Mouse (Mus musculus): ENCODE results near the gene Prrt2. TPM values are rescaled to one million over a fixed set of nuclear protein-coding genes. Genes with fewer than 3 reads are reported as not detected.
A peak's percentile ranks its signal among the peaks of the same experiment; 100 is the strongest.

Gene Prrt2
- total RNA-seq, 2 experiments from 2014 or later, result 1.9 to 2.9 TPM

DNA sequence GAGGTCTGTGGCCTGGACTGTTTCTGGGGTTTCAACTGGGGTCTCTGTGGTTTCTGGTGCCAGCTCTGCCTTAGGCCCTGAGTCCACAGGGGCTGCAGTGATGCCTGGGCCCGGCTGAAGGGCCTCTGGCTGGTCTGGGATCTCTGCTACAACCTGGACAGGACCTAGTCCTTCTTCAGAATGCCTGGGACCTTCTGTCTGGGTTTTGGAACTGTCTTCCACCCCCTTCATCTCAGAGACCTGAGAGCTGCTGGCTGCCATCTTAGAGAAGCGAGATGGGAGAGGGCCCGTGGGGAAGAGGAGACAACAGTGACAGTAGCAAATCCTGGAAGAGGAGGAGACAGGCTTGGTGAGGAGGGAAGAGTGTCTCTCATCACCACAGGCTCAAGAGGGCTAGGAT, 980 bp downstream of the Prrt2 start:
- no peak for DNase-seq

GRCm38 (mm10) chr7:127019306-127019960, 1.6 kb downstream of the Prrt2 start:
- DNase-seq, result no peak

- no peak for DNase-seq
Measured at GRCm38 (mm10) chr7:127018416-127019305, 2.4 kb downstream of the Prrt2 start.

GRCm38 (mm10) chr7:127017950-127018345, 3.1 kb downstream of the Prrt2 start:
- no peak for DNase-seq

DNA sequence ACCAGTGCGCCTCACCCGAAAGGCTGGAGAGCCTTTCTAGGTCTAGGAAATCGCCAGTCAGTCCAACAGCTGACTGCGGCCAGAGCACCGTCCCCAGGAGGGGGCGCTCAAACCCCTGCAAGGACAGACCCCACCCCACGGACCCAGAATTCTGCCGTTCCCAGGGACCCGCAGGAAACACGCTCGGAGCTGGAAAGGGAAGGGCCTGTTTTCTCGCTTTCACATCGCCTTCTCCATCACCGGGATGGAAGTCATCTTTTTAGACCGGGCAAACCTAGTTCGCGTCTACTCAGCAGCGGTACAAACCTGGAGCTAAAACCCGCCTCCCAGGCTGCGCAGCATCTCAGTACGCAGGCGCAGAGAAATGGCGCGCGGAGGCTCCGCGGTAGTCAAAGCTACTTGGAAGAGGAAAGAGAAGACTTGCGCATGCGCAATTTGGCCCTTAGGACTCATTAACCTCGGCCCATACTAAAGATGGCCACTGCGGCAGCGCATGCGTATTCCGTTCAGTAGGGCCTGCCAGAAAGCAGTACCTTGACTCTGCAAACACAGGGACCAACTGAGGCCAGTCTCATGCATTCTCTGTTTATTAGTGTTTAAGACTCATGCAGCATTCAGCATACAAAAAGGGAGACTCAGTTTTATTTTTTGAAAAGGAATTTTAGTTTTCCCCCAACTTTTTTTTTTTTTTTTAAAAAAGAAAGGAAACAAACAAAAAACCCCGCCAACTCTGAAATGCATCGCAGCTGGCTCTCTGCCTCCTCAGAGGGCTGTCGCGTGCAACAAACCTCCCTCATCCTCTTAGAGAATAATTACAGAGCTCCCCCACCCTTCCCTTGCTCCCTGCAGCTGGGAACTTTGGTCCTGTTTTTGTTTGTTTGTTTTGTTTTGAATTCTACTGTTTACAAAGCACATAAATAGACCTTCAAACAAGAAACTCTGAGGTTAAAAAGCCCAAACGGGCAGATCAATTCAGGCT, 3.8 kb downstream of the Prrt2 start, which contains the start of gene Pagr1a:
Gene Pagr1a, minus strand, starts transcription at position 382 of the 979 bp plus-strand sequence.
- DNase-seq, result peak; percentile 97

- peak; percentile 76 to 79 for DNase-seq
Measured at GRCm38 (mm10) chr7:127016486-127016938, 4.5 kb downstream of the Prrt2 start.

GRCm38 (mm10) chr7:127016481-127016485, 4.7 kb downstream of the Prrt2 start, which contains the start of gene Pagr1b:
TSS of gene Pagr1b (minus strand) at chr7:127016484.
- no peak for DNase-seq

- peak; percentile 69 to 79 for DNase-seq
Measured at GRCm38 (mm10) chr7:127016081-127016480, 4.9 kb downstream of the Prrt2 start.

DNA sequence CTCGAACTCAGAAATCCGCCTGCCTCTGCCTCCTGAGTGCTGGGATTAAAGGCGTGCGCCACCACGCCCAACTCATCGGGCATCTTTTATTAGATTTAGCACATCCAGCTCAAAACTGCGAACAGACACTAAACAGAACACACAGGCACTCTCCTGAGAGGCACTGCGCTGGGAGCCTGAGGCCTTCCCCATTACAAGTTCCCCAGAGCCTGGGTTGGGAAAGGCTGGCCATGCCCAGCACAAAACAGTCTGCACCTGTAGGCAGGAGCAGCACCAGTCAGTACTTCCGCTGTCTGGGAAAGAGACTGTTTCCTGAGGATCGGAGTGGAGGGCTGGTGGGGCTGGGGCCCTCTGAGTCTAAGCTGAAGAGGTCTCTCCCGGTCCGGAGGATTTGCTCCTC, 6.0 kb downstream of the Prrt2 start:
- DNase-seq, result no peak

DNA sequence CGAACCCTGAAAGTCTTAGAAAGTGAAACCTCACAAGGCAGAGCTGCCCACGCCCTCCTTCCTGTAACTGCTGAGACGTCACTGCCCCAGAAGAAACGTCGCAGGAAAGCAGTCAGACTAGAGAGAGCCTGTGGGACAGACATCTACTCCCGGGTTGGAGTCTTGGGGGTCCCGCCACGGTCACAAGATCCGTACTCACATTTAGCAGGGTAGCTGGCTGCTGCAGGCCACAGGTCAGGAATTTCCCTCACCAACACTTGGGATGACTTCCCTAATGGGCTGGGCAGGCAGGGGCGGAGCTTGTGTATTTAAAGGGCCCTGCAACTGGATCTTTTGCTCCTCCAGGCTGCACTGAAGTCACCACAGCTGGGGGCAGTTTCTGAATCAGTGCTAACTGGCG, 6.7 kb downstream of the Prrt2 start, which contains the start of gene Mvp:
Gene Mvp, minus strand, starts transcription at position 302 of the 400 bp plus-strand sequence.
- peak; percentile 82 to 87 for DNase-seq

GRCm38 (mm10) chr7:127013385-127013784, 7.6 kb downstream of the Prrt2 start:
- DNase-seq, result no peak

GRCm38 (mm10) chr7:127012845-127013244, 8.2 kb downstream of the Prrt2 start:
- DNase-seq, result no peak

DNA sequence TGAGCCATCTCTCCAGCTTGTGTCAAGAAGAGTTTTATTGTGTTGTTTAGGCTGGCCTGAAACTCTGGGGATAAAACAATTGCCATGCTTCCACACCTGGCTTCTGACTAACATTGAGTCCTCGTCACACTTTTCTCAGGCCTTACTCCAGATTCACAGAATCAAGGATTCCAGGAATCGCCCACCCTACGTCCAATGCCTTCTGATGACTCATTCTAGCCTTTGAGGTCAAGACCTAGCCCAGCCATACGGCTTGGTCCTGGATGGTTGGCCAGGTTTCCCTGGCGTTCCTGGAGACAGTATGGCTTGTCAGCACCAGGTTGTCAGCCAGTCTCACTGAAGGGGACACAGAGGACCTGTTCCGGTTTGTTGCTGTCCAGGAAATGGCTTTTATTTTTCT, 8.6 kb downstream of the Prrt2 start:
- peak in 1 of 2 experiments; percentile 50 for DNase-seq

DNA sequence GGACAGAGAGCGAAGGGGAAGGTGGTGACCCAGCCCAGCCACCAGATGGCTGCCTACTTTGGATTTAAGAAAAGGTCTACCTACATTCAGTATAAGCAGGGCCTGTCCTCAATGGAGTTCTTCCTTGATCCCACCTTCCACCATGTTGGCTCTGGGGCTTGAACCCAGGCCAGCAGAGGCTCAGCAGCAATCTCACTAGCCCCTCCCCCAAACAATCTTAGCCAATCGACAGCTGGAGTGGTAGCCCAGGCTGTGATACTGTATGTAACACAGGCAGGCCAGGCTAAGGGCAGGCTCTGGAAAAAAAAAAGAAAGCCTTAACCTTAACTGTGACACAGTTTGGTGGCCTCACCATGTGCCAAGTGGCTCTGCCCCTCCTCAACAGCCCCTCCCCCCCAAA, 9.3 kb downstream of the Prrt2 start:
- DNase-seq, result no peak

- no peak for DNase-seq
Measured at GRCm38 (mm10) chr7:127011051-127011450, 10.0 kb downstream of the Prrt2 start.

GRCm38 (mm10) chr7:127009307-127010085, 11.5 kb downstream of the Prrt2 start:
- no peak for DNase-seq

DNA sequence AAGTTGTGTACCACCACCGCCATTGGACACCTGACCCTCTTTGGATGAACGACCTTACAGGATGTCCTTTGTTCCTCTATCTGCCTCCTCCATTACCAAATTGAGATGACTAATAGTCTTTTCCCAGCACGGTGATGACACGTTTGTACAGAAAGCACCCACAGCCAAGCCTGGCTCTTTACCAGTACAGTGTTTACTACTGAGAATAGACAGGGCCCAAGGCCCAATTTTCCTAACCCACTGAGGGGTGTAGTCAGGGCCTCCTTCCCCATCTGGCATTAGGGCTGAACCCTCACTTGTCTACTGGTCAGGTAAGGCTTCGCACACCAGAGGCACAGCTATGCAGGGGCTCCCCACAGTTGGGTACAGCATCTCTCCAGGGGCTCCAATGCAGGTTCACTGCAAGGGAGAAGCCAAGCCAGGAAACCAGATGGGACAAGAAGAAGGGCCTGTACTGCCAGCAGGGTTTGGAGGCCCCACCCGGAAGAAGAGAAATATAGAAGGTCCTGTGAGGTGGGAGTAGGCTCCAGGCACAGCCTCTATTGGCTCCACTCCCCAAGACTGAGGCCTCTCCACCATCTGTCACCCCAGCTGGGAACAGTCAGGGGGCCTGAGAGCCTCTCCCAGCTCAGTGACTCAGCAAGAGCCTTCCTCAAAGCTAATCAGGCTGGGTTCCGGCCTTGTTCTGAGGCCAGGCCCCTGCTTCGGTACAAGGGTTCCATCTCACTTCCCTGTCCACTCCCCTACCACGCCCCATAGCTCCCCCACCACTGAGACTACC, 12.6 kb downstream of the Prrt2 start:
- DNase-seq, result peak; percentile 66 to 69

- no peak for DNase-seq
Measured at GRCm38 (mm10) chr7:127007313-127008024, 13.5 kb downstream of the Prrt2 start.

DNA sequence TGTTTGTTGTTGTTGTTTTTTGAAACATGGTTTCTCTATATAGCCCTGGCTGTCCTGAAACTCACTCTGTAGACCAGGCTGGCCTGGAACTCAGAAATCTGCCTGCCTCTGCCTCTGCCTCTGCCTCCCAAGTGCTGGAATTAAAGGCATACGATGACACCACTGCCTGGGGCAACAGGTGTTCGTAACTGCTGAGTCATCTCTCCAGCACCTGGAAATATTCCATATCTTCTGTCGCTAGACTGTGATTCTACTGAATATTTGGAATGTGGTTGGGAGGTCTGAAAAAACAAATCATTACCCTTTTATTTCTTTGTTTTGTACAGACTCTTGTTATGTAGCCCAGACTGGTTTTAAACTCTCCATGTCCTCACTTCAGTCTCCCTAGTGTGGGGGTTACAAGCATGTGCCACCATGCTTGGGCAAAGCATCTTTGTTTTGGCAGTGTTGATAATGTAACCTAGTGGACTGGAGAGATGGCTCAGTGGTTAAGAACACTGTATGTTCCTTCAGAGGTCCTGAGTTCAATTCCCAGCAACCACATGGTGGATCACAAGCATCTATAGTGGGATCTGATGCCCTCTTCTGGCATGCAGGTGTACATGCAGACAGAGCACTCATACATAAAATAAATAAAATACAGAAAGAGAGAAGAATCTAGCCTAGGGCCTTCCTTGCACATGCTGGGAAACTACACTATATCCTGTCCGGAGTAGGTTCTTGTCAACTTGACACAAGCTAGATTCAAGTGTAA, 16.7 kb downstream of the Prrt2 start:
- DNase-seq, result no peak

DNA sequence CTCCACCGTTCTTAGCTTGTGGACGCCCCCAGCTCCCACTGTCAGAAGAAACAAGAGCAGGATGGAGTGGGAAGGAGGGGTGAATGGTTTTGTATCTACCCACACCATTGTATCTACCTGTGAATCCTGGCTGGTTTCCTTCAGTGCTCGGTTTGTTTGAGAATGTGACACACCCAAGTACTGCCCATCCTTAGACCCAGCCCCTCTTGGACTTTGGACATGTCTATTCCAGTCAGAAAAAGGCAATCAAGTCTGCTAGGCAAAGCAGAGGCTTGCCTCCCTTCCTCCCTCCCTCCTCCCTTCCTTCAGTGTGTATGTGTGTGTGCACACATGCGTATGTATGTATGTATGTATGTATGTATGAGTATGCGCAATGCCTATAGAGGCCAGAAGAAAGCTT, 17.4 kb downstream of the Prrt2 start:
- DNase-seq, result no peak
